Mouse (Mus musculus) kidney, adult 18-20 months (tissue): ENCODE measurements at regions not wholly inside any gene's neighbourhood (a gene's known extent, or its start where the extent isn't known, plus 50 kb on each side); places are given as distances from the start of the nearest gene placed in this dataset.
A peak's percentile ranks its signal among the peaks of the same experiment; 100 is the strongest.

Experiments
- DNase-seq: peaks from one replicate; pipeline ENCODE4 v3.0.0; 2021

- no peak for DNase-seq
Observed at GRCm38 (mm10) chr3:51151104-51151503, 73.1 kb upstream of the Noct start.

- DNase-seq: no peak
Observed at GRCm38 (mm10) chr3:51155621-51156020, 68.6 kb upstream of the Noct start.

- peak; percentile 75 for DNase-seq
Observed at GRCm38 (mm10) chr3:51156386-51157290, 67.6 kb upstream of the Noct start.

GRCm38 (mm10) chr3:51157291-51157650 lies 67.0 kb upstream of the Noct start:
- DNase-seq: no peak

- DNase-seq: no peak
Observed at GRCm38 (mm10) chr3:51158449-51158848, 65.8 kb upstream of the Noct start.

GRCm38 (mm10) chr3:51159322-51159721 lies 64.9 kb upstream of the Noct start:
- DNase-seq: no peak

- no peak for DNase-seq
Observed at GRCm38 (mm10) chr3:51159881-51160280, 64.4 kb upstream of the Noct start.

- no peak for DNase-seq
Observed at GRCm38 (mm10) chr3:51160625-51161024, 63.6 kb upstream of the Noct start.

- DNase-seq: no peak
Observed at GRCm38 (mm10) chr3:51169150-51169925, 54.9 kb upstream of the Noct start.

- DNase-seq: peak; percentile 82
Observed at GRCm38 (mm10) chr3:51170225-51170852, 53.9 kb upstream of the Noct start.
